Mouse (Mus musculus) midbrain, embryonic 16.5 days (tissue): ENCODE measurements around the gene Xlr5a. TPM values are rescaled to one million over a fixed set of nuclear protein-coding genes. Genes with fewer than 3 reads are reported as not detected.

Experiments
- polyA plus RNA-seq: library from polyadenylated mRNA; unstranded; fragments of >200 nt; fragmentation: Nextera tagmentation; extraction: Ambion mirVana; gene quantifications from 2 replicates; pipeline ENCODE4 v1.2.1, GENCODE M21; 2015

Xlr5a gene
- polyA plus RNA-seq, 1 experiment from 2014 or later: not detected

Other genes with a start within 250 kb of the Xlr5a start
- gene Pnma3, start 228.2 kb downstream of the Xlr5a start, polyA plus RNA-seq: 5.5 and 5.6 TPM in 2 replicates
- gene Xlr4a, start 210.5 kb downstream of the Xlr5a start, polyA plus RNA-seq: 0.46 and 0.58 TPM in 2 replicates
- gene Xlr3a, start 195.9 kb downstream of the Xlr5a start, polyA plus RNA-seq: 5.3 and 6.5 TPM in 2 replicates
- 2.5 TPM in 2 replicates for gene Gm14685, start 175.9 kb downstream of the Xlr5a start, polyA plus RNA-seq
- gene Xlr5b, start 144.2 kb downstream of the Xlr5a start, polyA plus RNA-seq: not detected in 2 replicates
- 1.6 and 2.1 TPM in 2 replicates for gene DXBay18, start 143.5 kb downstream of the Xlr5a start, polyA plus RNA-seq
- gene Spin2d, start 116.0 kb downstream of the Xlr5a start, polyA plus RNA-seq: not detected in 2 replicates
- 13.1 and 13.7 TPM in 2 replicates for gene Xlr3b, start 100.8 kb downstream of the Xlr5a start, polyA plus RNA-seq
- gene Xlr4b, start 78.6 kb downstream of the Xlr5a start, polyA plus RNA-seq: 0.48 and 0.80 TPM in 2 replicates
- 35.1 and 37.5 TPM in 2 replicates for gene F8a, start 64.7 kb downstream of the Xlr5a start, polyA plus RNA-seq
- 0.32 TPM in 1 of 2 replicates, not detected in the other for gene Xlr4c, start 49.8 kb downstream of the Xlr5a start, polyA plus RNA-seq
- not detected in 2 replicates for gene Xlr3c, start 27.6 kb downstream of the Xlr5a start, polyA plus RNA-seq
- gene Xlr5c, start within 50 bp of the Xlr5a start, polyA plus RNA-seq: not detected in 2 replicates
- not detected in 2 replicates for gene Gm45015, start 43.9 kb upstream of the Xlr5a start, polyA plus RNA-seq
- gene Zfp275, start 49.6 kb upstream of the Xlr5a start, polyA plus RNA-seq: 10.8 and 11.0 TPM in 2 replicates
- gene Gm18336, start 105.8 kb upstream of the Xlr5a start, polyA plus RNA-seq: 0.08 and 0.11 TPM in 2 replicates
- 2.2 and 2.5 TPM in 2 replicates for gene Zfp92, start 118.1 kb upstream of the Xlr5a start, polyA plus RNA-seq
- gene Trex2, start 142.4 kb upstream of the Xlr5a start, polyA plus RNA-seq: not detected in 2 replicates
- 68.9 and 70.9 TPM in 2 replicates for gene Haus7, start 166.1 kb upstream of the Xlr5a start, polyA plus RNA-seq
- gene Bgn, start 190.6 kb upstream of the Xlr5a start, polyA plus RNA-seq: 16.5 and 17.9 TPM in 2 replicates
- gene Atp2b3, start 210.1 kb upstream of the Xlr5a start, polyA plus RNA-seq: 7.9 and 8.0 TPM in 2 replicates